Mouse (Mus musculus) activated CD4-positive, CD25-positive, alpha-beta regulatory T cell, adult 4 months (primary cell): ENCODE results near the gene Evi5. TPM values are rescaled to one million over a fixed set of nuclear protein-coding genes. Genes with fewer than 3 reads are reported as not detected.

ENCODE experiments used
- ATAC-seq: one replicate; pipeline ENCODE4 v1.8.0; 2017
- polyA plus RNA-seq, 2 experiments: library from polyadenylated mRNA; unstranded; fragments of 100-300 nt; shearing (Covaris generic); gene quantifications; one replicate each; pipeline ENCODE4 v1.2.1; 2017

The Evi5 gene
- polyA plus RNA-seq, 2 experiments from 2014 or later, result 1.1 TPM; not detected in 1

- no peak for ATAC-seq
These were observed 5.2 kb downstream of the Evi5 start for GRCm38 (mm10) chr5:107869701-107870100.

DNA sequence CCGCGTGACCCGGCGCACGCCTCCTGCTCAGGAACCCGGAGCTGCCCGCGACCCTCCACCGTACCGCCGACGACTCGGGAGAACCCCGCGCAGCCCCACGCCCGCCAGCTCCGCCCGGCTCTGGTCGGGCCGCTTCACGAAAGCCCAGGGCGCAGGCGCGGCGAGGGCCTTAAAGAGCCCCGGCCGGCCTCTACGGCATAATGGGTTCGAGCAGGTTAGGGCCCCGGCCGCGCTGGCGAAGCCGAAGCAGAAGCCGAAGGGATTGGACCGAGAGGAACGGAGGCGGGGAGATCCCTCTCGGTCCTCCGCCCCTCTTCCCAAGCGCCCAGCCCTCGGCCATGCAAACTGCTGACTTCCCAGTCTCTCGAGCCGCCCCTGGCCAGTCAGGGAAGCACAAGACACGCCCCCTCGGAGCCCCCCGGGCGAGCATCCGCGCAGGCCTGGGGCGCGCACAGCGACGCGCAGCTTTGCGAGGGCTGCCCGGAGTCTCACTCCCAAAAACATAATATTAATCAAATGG, 5.9 kb downstream of the Evi5 start:
- peak; percentile 63 for ATAC-seq

- peak; percentile 68 for ATAC-seq
These were observed 6.7 kb downstream of the Evi5 start for GRCm38 (mm10) chr5:107867970-107868904.

- ATAC-seq, result no peak
These were observed 8.5 kb downstream of the Evi5 start for GRCm38 (mm10) chr5:107866127-107867126.

DNA sequence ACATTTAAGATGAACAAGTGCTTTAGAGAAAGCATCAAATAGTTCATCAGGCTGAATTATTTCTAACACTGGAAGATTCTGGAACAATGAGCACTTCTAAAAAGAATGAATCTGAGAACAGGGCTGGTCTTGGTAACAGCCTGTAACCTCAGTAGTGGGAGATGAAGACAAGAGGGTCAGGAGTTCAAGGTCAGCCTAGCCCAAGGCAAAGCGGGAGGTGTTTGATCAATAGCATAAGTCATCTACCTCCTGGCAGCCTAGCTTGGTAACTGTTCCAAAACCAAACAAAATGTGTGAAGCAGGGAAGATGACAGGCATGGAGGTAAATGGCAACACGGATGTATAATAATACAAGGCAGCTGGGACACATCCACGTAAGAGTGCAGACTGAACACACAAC, 10.9 kb downstream of the Evi5 start:
- no peak for ATAC-seq

DNA sequence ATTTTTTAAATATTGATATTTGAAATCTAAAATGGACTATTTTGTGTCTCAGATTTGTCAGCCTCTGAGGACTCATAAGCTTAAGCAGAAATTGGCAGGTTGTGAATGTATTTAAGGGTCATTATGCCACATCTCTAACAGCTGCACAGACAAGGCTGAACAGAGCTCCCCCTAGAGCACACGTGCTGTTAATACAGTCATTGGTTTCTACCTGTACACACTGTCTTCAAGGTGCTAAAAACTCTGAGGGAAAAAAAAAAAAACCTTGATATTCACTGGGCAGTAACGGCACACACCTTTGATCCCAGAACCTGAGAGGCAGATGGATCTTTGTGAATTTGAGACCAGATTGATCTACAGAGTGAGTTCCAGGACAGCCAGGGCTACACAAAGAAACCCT, 15.9 kb downstream of the Evi5 start:
- no peak for ATAC-seq

GRCm38 (mm10) chr5:107855546-107855945, 19.4 kb downstream of the Evi5 start:
- ATAC-seq, result no peak

GRCm38 (mm10) chr5:107854556-107854955, 20.4 kb downstream of the Evi5 start:
- ATAC-seq, result no peak

- ATAC-seq, result no peak
These were observed 21.1 kb downstream of the Evi5 start for GRCm38 (mm10) chr5:107853807-107854206.

- no peak for ATAC-seq
These were observed 25.9 kb downstream of the Evi5 start for GRCm38 (mm10) chr5:107848964-107849363.

DNA sequence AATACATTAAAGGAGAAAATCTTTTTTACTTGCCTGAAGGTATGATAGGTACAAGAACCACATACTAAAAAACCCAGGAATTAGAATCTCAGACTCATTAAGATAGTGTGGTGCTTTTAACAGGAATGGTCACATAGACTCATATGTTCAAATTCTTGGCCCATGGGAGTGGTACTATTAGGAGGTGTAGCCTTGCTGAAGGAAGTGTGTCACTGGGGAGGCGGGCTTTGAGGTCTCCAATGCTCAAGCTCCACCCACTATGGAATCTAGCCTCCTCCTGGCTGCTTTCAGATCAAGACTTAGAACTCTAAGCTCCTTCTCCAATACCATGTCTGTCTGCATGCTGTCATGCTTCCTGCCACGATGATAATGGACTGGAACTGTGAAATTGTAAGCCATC, 27.1 kb downstream of the Evi5 start:
- no peak for ATAC-seq

DNA sequence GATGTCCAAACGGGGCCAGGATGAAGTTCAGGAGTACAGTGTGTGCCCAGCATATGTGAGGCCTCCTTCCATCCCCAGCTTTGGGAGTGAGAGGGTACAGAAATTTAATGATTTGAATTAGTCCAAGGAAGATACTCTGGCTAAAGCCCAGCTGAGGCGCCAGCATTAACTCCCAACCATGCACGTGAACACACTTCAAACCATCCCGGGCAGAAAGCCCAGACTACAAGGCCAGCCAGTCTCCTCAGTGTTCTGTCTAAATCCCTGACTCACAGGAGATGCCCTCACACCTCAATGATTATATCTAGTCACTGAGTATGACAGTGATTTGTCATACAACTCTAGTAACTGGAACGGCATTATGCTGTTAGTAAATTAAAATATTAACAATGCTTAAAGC, 27.6 kb downstream of the Evi5 start:
- ATAC-seq, result no peak

DNA sequence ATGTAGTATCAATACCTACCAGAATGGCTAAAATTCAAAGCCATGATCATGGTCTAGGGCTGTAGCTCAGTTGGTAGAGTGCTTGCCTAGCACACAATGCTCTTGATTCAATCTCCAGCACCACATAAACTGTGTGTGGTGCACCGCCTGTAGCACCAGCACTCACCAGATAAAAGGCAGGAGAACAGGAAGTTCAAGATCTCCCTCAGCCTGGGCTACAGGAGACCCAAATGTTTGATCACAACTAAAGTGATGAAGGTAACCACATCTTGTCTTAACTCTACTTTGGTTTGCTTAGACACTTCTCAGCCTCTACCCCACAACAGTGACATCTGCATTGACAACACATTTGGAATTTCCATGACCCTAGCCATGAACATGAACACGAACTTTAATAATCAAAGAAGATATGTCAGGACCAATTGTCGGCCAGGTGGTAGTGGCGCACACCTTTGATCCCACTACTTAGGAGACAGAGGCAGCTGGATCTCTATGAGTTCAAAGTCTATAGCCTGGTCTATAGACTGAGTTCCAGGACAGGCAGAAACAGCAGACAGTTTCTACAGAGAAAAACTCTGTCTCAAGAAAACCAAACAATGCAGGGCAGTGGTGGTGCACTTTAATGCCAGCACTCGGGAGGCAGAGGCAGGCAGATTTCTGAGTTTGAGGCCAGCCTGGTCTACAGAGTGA, 34.2 kb downstream of the Evi5 start:
- peak; percentile 63 for ATAC-seq

DNA sequence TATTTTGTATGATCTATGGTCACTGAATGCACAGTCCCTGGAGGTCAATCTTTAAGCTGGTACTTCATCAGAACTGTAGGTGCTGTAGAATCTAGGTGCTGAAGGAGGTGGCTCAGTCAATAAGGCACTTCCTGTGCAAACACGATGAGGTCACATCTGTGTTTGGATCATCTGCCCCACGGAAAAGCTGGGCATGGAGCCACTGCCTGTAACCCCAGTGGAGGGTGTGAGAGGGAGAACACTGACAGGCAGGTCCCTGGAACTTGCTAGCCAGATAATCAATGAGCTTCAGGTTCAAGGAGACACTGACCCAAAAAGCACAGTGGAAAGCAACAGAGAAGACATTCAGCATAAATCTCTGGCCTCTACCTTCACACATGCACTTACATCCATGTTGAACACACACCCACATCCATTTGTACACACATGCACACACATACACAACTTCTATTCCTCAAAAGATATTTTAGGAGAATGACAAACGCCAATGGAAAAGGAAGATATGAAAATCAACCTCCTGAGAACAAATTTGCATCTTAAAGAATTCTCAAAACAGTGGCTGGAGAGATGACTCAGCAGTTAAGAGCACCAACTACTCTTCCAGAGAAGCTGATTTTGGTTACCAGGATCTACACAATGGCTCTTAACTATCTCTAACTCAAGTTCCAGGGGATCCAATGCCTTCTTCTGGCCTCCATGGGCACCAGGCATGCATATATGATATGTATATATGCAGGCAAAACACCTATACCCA, 35.8 kb downstream of the Evi5 start:
- ATAC-seq, result no peak

- no peak for ATAC-seq
These were observed 40.6 kb downstream of the Evi5 start for GRCm38 (mm10) chr5:107834287-107834686.

- no peak for ATAC-seq
These were observed 43.6 kb downstream of the Evi5 start for GRCm38 (mm10) chr5:107831351-107831750.

GRCm38 (mm10) chr5:107829998-107830560, 44.8 kb downstream of the Evi5 start, which contains the start of gene Ube2d2b:
TSS of gene Ube2d2b (plus strand) at chr5:107830099.
- ATAC-seq, result no peak

- ATAC-seq, result no peak
These were observed 52.4 kb downstream of the Evi5 start for GRCm38 (mm10) chr5:107822521-107822920.

DNA sequence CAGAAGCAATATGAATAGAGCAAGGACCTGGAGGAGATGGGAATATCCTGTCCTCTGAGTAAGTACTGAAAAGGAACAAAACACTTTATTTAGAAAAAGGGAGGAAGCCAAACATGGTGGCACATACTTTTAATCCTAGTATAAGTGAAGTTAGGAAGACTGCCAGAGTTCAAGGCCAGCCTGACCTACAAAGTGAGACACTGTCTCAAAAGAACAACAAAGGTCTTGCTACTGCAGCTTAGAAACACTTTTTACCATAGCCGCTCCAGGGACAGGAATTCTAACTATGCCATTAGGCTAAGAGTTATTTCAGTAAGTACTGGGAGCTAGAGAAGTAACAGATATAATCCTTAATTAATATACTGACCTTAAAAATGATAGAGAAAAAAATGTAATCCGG, 60.3 kb downstream of the Evi5 start:
- no peak for ATAC-seq

DNA sequence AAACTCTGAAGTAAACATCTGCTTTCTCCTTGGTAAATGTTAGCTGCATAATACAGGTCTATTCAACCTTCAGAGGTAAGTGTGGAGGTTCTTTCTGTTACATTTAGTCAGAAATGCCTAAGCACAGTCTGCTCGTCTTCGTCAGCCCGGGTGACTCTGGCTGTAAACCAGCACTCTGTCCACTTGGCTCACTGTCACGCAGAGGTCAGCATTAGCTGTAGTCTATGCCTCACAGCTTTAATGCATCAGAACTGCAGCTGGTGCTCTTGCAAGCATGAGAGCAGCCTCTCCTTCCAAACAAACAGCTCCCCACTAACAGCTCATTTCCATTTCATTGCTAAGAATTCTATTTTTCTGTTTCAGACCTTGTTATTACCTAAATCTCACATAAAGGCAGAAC, 67.4 kb downstream of the Evi5 start:
- no peak for ATAC-seq

DNA sequence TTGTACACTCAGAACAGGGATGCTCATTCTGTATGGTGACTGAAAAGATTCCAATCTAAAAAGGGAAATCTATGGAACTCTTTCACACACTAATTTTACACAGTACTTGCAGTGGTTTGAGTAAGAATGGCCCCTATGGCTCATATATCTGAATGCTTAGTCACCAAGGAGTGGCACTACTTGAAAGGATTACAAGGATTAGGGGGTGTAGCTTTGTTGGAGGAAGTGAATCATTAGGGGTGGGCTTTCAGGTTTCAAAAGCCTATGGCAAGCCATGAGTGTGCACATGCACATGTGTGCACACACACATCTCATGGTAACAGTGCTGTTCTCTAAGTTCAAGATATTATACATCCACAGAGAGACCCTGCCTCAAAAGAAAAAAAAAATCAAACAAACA, 72.3 kb downstream of the Evi5 start:
- no peak for ATAC-seq
